Mouse (Mus musculus): Measurements from ENCODE around the gene Vav2.
A peak's percentile ranks its signal among the peaks of the same experiment; 100 is the strongest.

The Vav2 gene

GRCm38 (mm10) chr2:27365296-27365695 lies 61.5 kb downstream of the Vav2 start:
- DNase-seq (ENCODE audit: low read depth): no peak

- DNase-seq (ENCODE audit: low read depth): no peak
Observed at GRCm38 (mm10) chr2:27361786-27362185, 65.0 kb downstream of the Vav2 start.

GRCm38 (mm10) chr2:27358461-27358860 lies 68.4 kb downstream of the Vav2 start:
- DNase-seq (ENCODE audit: low read depth): no peak

GRCm38 (mm10) chr2:27355684-27356083 lies 71.1 kb downstream of the Vav2 start:
- no peak for DNase-seq (ENCODE audit: low read depth)

- DNase-seq (ENCODE audit: low read depth): no peak
Observed at GRCm38 (mm10) chr2:27354610-27355211, 72.1 kb downstream of the Vav2 start.

GRCm38 (mm10) chr2:27352720-27353119 lies 74.1 kb downstream of the Vav2 start:
- no peak for DNase-seq (ENCODE audit: low read depth)

GRCm38 (mm10) chr2:27350371-27350770 lies 76.5 kb downstream of the Vav2 start:
- DNase-seq (ENCODE audit: low read depth): no peak

- DNase-seq (ENCODE audit: low read depth): peak; percentile 39
Observed at GRCm38 (mm10) chr2:27343984-27344453, 82.8 kb downstream of the Vav2 start.

GRCm38 (mm10) chr2:27340682-27341081 lies 86.2 kb downstream of the Vav2 start:
- DNase-seq (ENCODE audit: low read depth): no peak

- DNase-seq (ENCODE audit: low read depth): no peak
Observed at GRCm38 (mm10) chr2:27339051-27339450, 87.8 kb downstream of the Vav2 start.

- DNase-seq (ENCODE audit: low read depth): no peak
Observed at GRCm38 (mm10) chr2:27337261-27337660, 89.6 kb downstream of the Vav2 start.

GRCm38 (mm10) chr2:27336600-27336999 lies 90.2 kb downstream of the Vav2 start:
- DNase-seq (ENCODE audit: low read depth): no peak

GRCm38 (mm10) chr2:27334816-27335215 lies 92.0 kb downstream of the Vav2 start:
- DNase-seq (ENCODE audit: low read depth): no peak

GRCm38 (mm10) chr2:27331560-27331959 lies 95.3 kb downstream of the Vav2 start:
- no peak for DNase-seq (ENCODE audit: low read depth)

GRCm38 (mm10) chr2:27330446-27330845 lies 96.4 kb downstream of the Vav2 start:
- no peak for DNase-seq (ENCODE audit: low read depth)

GRCm38 (mm10) chr2:27329386-27330060 lies 97.3 kb downstream of the Vav2 start:
- DNase-seq (ENCODE audit: low read depth): no peak

- DNase-seq (ENCODE audit: low read depth): no peak
Observed at GRCm38 (mm10) chr2:27328613-27329041, 98.2 kb downstream of the Vav2 start.

GRCm38 (mm10) chr2:27327886-27328285 lies 98.9 kb downstream of the Vav2 start:
- no peak for DNase-seq (ENCODE audit: low read depth)

- no peak for DNase-seq (ENCODE audit: low read depth)
Observed at GRCm38 (mm10) chr2:27327076-27327475, 99.8 kb downstream of the Vav2 start.

- no peak for DNase-seq (ENCODE audit: low read depth)
Observed at GRCm38 (mm10) chr2:27326357-27326756, 100.5 kb downstream of the Vav2 start.

GRCm38 (mm10) chr2:27324690-27325089 lies 102.1 kb downstream of the Vav2 start:
- DNase-seq (ENCODE audit: low read depth): no peak

GRCm38 (mm10) chr2:27321431-27321875 lies 105.4 kb downstream of the Vav2 start:
- no peak for DNase-seq (ENCODE audit: low read depth)

- DNase-seq (ENCODE audit: low read depth): no peak
Observed at GRCm38 (mm10) chr2:27320820-27321219, 106.0 kb downstream of the Vav2 start.

GRCm38 (mm10) chr2:27318606-27319005 lies 108.2 kb downstream of the Vav2 start:
- DNase-seq (ENCODE audit: low read depth): no peak
